In the genomic region with DNA sequence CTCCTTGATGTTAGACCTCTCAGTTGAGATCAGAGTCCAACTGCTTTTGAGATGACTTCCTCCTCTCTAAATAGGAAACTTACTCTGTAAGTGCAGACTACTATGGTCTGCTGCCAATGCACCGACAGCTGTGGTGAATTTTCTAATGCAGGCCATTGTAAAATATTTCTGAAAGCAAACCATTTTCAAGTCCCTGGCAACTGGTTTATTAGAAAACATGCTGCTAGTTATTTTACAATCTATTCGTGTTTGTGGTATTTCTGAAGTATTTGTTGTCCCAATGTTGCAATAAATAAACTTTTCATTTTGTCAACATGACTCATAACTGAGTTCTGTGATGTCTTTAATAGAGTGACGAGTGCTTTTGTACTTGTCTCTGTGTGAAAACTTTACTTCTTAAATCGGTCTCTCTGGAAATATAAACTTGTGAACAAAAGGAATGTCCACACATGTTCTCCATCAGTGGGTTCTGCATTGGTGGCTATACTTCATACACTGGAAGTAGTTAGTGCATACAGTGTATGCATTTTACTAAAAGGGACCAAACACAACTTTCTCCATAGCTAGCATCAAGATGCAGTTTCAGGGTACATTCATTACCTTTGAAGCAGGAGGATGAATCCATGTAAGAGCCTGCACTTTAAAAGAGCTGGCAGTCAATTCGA, we compare ENCODE assay signal across 32 mouse cellular contexts.
DNase-seq lines count a peak whose midpoint lies in the region; ATAC-seq and TF ChIP-seq lines count a peak whose summit lies in the region.
"Had no signal": no experiment of that assay in that cellular context is flagged by ENCODE, and none has a peak within 500 bp of the region (broad histone marks: within the 10 kb centered on the region; RNA-seq: fewer than 3 reads in every experiment).

No protein-coding gene starts in this region.

- DNase-seq in embryonic facial prominence, embryonic 14.5 days (ENCODE audit: low spot score): peak; percentile 19
- DNase-seq in embryonic facial prominence, embryonic 10.5 days (ENCODE audit: low spot score): no peak
- peak; percentile 20 for DNase-seq in 3T3-L1 (ENCODE audit: low read depth, low spot score)
- DNase-seq in adipocyte (ENCODE audit: low spot score): peak; percentile 2
- DNase-seq in limb, embryonic 14.5 days (ENCODE audit: low spot score): peak; percentile 67
- DNase-seq in c-Kit-positive CD71-positive TER-119-positive erythroid progenitor cells, embryonic 14.5 days (ENCODE audit: low spot score): no peak
- DNase-seq: adrenal gland, adult 2 months; adrenal gland, postnatal 14 days; B cell, adult 2 months; cerebellum, adult 11-12 months; cerebellum, adult 8-10 months; cerebellum, postnatal 36 days; embryo, embryonic 11 days; gastrocnemius, adult 2 months; gastrocnemius, postnatal 14 days; heart, adult 18-20 months; heart, postnatal 14 days; heart, postnatal 4 days had no signal

- H3K9ac ChIP-seq in embryonic facial prominence, embryonic 14.5 days (ENCODE audit: low read depth, low read length): no peak overlapping the region
- H3K9ac ChIP-seq in limb, embryonic 14.5 days (ENCODE audit: low read depth, low read length, severe bottlenecking): no peak overlapping the region
- no peak overlapping the region for H3K9ac ChIP-seq in liver, embryonic 12.5 days
- H3K9ac ChIP-seq: embryonic facial prominence, embryonic 12.5 days; forebrain, embryonic 13.5 days; heart, embryonic 12.5 days; heart, embryonic 15.5 days; hindbrain, embryonic 14.5 days had no signal

- no peaks in the 10 kb centered on the region for H3K36me3 ChIP-seq in embryonic facial prominence, embryonic 14.5 days (ENCODE audit: control insufficient read depth, insufficient read depth, low read length)
- H3K36me3 ChIP-seq in embryonic facial prominence, embryonic 10.5 days (replicated peaks): no peaks in the 10 kb centered on the region
- no peaks in the 10 kb centered on the region for H3K36me3 ChIP-seq in limb, embryonic 14.5 days (ENCODE audit: control insufficient read depth, insufficient read depth, low read length)
- no peaks in the 10 kb centered on the region for H3K36me3 ChIP-seq in liver, embryonic 12.5 days
- H3K36me3 ChIP-seq: embryonic facial prominence, embryonic 12.5 days; forebrain, embryonic 10.5 days; heart, embryonic 12.5 days; heart, embryonic 15.5 days had no signal

- H3K4me3 ChIP-seq in embryonic facial prominence, embryonic 14.5 days (ENCODE audit: low read depth, low read length): no peak overlapping the region
- no peak overlapping the region for H3K4me3 ChIP-seq in embryonic facial prominence, embryonic 10.5 days
- H3K4me3 ChIP-seq in limb, embryonic 14.5 days (replicated peaks; ENCODE audit: low read length): no peak overlapping the region
- H3K4me3 ChIP-seq in liver, embryonic 12.5 days: no peak overlapping the region
- H3K4me3 ChIP-seq: embryonic facial prominence, embryonic 12.5 days; erythroblast, embryonic 14.5 days; forebrain, embryonic 10.5 days; forebrain, embryonic 13.5 days; gastrocnemius, adult 2 months; heart, embryonic 12.5 days; heart, embryonic 15.5 days had no signal

- no peak for ATAC-seq in embryonic facial prominence, embryonic 14.5 days (ENCODE audit: low read depth)
- ATAC-seq in limb, embryonic 14.5 days (ENCODE audit: low FRiP score, low read depth): peak; percentile 85
- no peak for ATAC-seq in liver, embryonic 12.5 days
- ATAC-seq in erythroid progenitor cell, adult 5-6 weeks (replicated peaks; ENCODE audit: low FRiP score, poor library complexity, severe bottlenecking): no peak
- ATAC-seq: forebrain, embryonic 13.5 days; forebrain, embryonic 16.5 days; hindbrain, postnatal 0 days; inflammation-experienced regulatory T-cells, adult 6 months; intestine, embryonic 16.5 days; Patski had no signal

- no peak for TF ChIP-seq POLR2A in limb, embryonic 14.5 days (IDR thresholded peaks at IDR 0.05; ENCODE audit: borderline replicate concordance, extremely low read depth, insufficient read depth, insufficient read length)

- no peak overlapping the region for H3K27ac ChIP-seq in embryonic facial prominence, embryonic 14.5 days (replicated peaks; ENCODE audit: low read depth, low read length)
- H3K27ac ChIP-seq in embryonic facial prominence, embryonic 10.5 days (replicated peaks): no peak overlapping the region
- no peak overlapping the region for H3K27ac ChIP-seq in limb, embryonic 14.5 days (replicated peaks; ENCODE audit: low read depth, low read length)
- H3K27ac ChIP-seq in liver, embryonic 12.5 days: no peak overlapping the region
- H3K27ac ChIP-seq: embryonic facial prominence, embryonic 12.5 days; forebrain, embryonic 10.5 days; forebrain, embryonic 13.5 days; gastrocnemius, adult 2 months; heart, embryonic 15.5 days; hindbrain, embryonic 14.5 days; hindbrain, postnatal 0 days had no signal

- WGBS in embryonic facial prominence, embryonic 14.5 days: 64% methylated on average over 5 of the region's 5 CpGs
- WGBS in embryonic facial prominence, embryonic 10.5 days: 82% methylated on average over 5 of the region's 5 CpGs
- 36% methylated on average over 5 of the region's 5 CpGs for WGBS in limb, embryonic 14.5 days
- 69% methylated on average over 5 of the region's 5 CpGs for WGBS in liver, embryonic 12.5 days (ENCODE audit: insufficient replicate concordance)

- H3K4me1 ChIP-seq in embryonic facial prominence, embryonic 14.5 days (ENCODE audit: control insufficient read depth, insufficient read depth, low read length): no peaks in the 10 kb centered on the region
- H3K4me1 ChIP-seq in embryonic facial prominence, embryonic 10.5 days: no peaks in the 10 kb centered on the region
- H3K4me1 ChIP-seq in limb, embryonic 14.5 days (ENCODE audit: control insufficient read depth, insufficient read depth, low read length): no peaks in the 10 kb centered on the region
- H3K4me1 ChIP-seq in liver, embryonic 12.5 days: no peaks in the 10 kb centered on the region
- H3K4me1 ChIP-seq: embryonic facial prominence, embryonic 12.5 days; forebrain, embryonic 10.5 days; forebrain, embryonic 13.5 days; heart, embryonic 12.5 days; heart, embryonic 15.5 days had no signal

- no peaks in the 10 kb centered on the region for H3K9me3 ChIP-seq in embryonic facial prominence, embryonic 14.5 days (ENCODE audit: control insufficient read depth, low read length)
- no peaks in the 10 kb centered on the region for H3K9me3 ChIP-seq in embryonic facial prominence, embryonic 10.5 days
- H3K9me3 ChIP-seq in limb, embryonic 14.5 days (ENCODE audit: control insufficient read depth, low read length): no peaks in the 10 kb centered on the region; the same call in 1 of the 2 replicates
- H3K9me3 ChIP-seq in liver, embryonic 12.5 days (replicated peaks): no peaks in the 10 kb centered on the region
- H3K9me3 ChIP-seq: embryonic facial prominence, embryonic 12.5 days; forebrain, embryonic 10.5 days; forebrain, embryonic 13.5 days; heart, embryonic 12.5 days; heart, embryonic 15.5 days had no signal

- no peaks in the 10 kb centered on the region for H3K27me3 ChIP-seq in embryonic facial prominence, embryonic 14.5 days (replicated peaks; ENCODE audit: control insufficient read depth, insufficient read depth, low read length)
- H3K27me3 ChIP-seq in embryonic facial prominence, embryonic 10.5 days (replicated peaks; ENCODE audit: low read depth, poor library complexity, severe bottlenecking): no peaks in the 10 kb centered on the region
- no peaks in the 10 kb centered on the region for H3K27me3 ChIP-seq in limb, embryonic 14.5 days (ENCODE audit: control insufficient read depth, insufficient read depth, low read length)
- H3K27me3 ChIP-seq in liver, embryonic 12.5 days (replicated peaks): no peaks in the 10 kb centered on the region
- H3K27me3 ChIP-seq: embryonic facial prominence, embryonic 12.5 days; forebrain, embryonic 13.5 days; heart, embryonic 12.5 days; heart, embryonic 15.5 days; Patski had no signal

- no peak overlapping the region for H3K4me2 ChIP-seq in embryonic facial prominence, embryonic 14.5 days (ENCODE audit: low read depth, low read length)
- no peak overlapping the region for H3K4me2 ChIP-seq in limb, embryonic 14.5 days (replicated peaks; ENCODE audit: low read depth, low read length, severe bottlenecking)
- H3K4me2 ChIP-seq in liver, embryonic 12.5 days: no peak overlapping the region
- H3K4me2 ChIP-seq: embryonic facial prominence, embryonic 12.5 days; forebrain, embryonic 13.5 days; heart, embryonic 12.5 days; heart, embryonic 15.5 days; hindbrain, embryonic 14.5 days had no signal

Comparison
In these comparisons a context has a peak if more than half of its experiments do, and no peak if none do; other contexts are left out.
1. DNase-seq: peak in embryonic facial prominence, embryonic 14.5 days (single experiment), 3T3-L1 (single experiment), adipocyte (single experiment) and limb, embryonic 14.5 days (single experiment); none in embryonic facial prominence, embryonic 10.5 days (single experiment) and c-Kit-positive CD71-positive TER-119-positive erythroid progenitor cells, embryonic 14.5 days (single experiment).